Mouse (Mus musculus) retina, postnatal 1 day (tissue): Measurements from ENCODE around the gene Ankdd1b.

Source experiments
- DNase-seq: peaks from one replicate; pipeline ENCODE4 v3.0.0-alpha.2; 2012

The Ankdd1b gene

GRCm38 (mm10) chr13:96401251-96401650, 69.7 kb downstream of the Ankdd1b start:
- no peak for DNase-seq

- no peak for DNase-seq
Measured at GRCm38 (mm10) chr13:96389301-96389700, 81.7 kb downstream of the Ankdd1b start.

- DNase-seq: peak; percentile 99
Measured at GRCm38 (mm10) chr13:96388042-96388888, 82.7 kb downstream of the Ankdd1b start, which contains the start of gene Poc5. TSS of gene Poc5 (plus strand) at chr13:96388294.

GRCm38 (mm10) chr13:96377883-96378282, 93.1 kb downstream of the Ankdd1b start:
- no peak for DNase-seq

- no peak for DNase-seq
Measured at GRCm38 (mm10) chr13:96376871-96377270, 94.1 kb downstream of the Ankdd1b start.

- peak; percentile 42 for DNase-seq
Measured at GRCm38 (mm10) chr13:96375519-96375918, 95.5 kb downstream of the Ankdd1b start.
